ENCODE assay signal across 8 mouse cellular contexts in the genomic region with DNA sequence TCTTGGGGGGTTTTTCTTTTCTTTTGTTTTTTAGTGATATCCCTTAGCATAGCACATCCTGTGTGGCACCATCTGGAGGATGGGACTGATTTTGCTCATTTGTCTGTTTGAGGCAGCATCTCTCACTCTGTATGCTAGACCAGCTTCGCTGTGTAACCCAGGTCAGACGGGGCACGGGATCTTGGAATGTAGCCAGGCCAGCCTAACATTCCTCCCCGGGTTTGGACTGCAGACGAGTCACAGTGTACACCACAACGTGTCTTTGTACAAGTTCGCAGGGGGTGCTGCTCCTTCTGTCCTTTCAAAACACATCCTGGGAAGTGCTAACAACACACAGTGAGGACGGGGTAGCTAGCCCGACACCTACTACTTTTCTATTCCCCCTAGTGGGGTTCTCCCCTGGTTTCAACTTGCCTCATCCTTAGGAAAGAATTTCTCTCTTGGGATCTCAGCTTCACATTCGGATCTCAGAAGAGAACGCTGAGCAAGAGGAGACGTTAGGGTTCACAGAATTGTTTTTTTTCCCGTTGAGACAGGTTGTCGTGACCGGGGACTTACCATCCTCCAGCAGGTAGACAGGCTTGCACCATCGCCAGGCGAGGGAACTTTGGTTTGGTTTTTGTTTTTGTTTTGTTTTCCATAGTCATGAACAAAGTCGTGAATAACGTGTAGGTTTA. TPM values are rescaled to one million over a fixed set of nuclear protein-coding genes. Genes with fewer than 3 reads are reported as not detected.
DNase-seq lines count a peak whose midpoint lies in the region; ATAC-seq and TF ChIP-seq lines count a peak whose summit lies in the region.

No protein-coding gene starts in this region.

- peak overlapping the region; percentile 97 for H3K27ac ChIP-seq in embryonic facial prominence, embryonic 15.5 days (replicated peaks)
- peak overlapping the region; percentile 90 for H3K27ac ChIP-seq in hindbrain, embryonic 14.5 days
- H3K27ac ChIP-seq in liver, adult 2 months (replicated peaks; ENCODE audit: insufficient read depth, low read depth, low read length) = peak overlapping the region; percentile 83

- ATAC-seq in embryonic facial prominence, embryonic 15.5 days (ENCODE audit: insufficient number of reproducible peaks, low FRiP score, low TSS enrichment, low read depth) = no peak
- ATAC-seq in hindbrain, embryonic 14.5 days (ENCODE audit: low FRiP score) = no peak
- no peak for ATAC-seq in granulocyte monocyte progenitor cell, adult 5-6 weeks (replicated peaks; ENCODE audit: poor library complexity, severe bottlenecking)

- H3K9me3 ChIP-seq in embryonic facial prominence, embryonic 15.5 days (replicated peaks) = no peaks in the 10 kb centered on the region
- no peaks in the 10 kb centered on the region for H3K9me3 ChIP-seq in hindbrain, embryonic 14.5 days (ENCODE audit: control insufficient read depth, low read length)

- TF ChIP-seq CTCF in liver, adult 2 months (IDR thresholded peaks at IDR 0.05; ENCODE audit: low read depth, low read length) = no peak

- H3K79me2 ChIP-seq in liver, adult 2 months (ENCODE audit: control insufficient read depth, insufficient read depth, low read length) = peaks cover 16% of the 10 kb centered on the region; the same call in 1 of the 2 replicates

- peak overlapping the region; percentile 69 for H3K4me2 ChIP-seq in embryonic facial prominence, embryonic 15.5 days (replicated peaks)
- peak overlapping the region; percentile 72 for H3K4me2 ChIP-seq in hindbrain, embryonic 14.5 days (replicated peaks)

- no peak for TF ChIP-seq POLR2A in liver, adult 2 months (IDR thresholded peaks at IDR 0.05; ENCODE audit: extremely low read depth, insufficient read depth, low read length)

- WGBS in embryonic facial prominence, embryonic 15.5 days = 0% methylated on average over 19 of the region's 19 CpGs
- WGBS in hindbrain, embryonic 14.5 days = under 1% methylated on average over 19 of the region's 19 CpGs
- under 1% methylated on average over 19 of the region's 19 CpGs for WGBS in liver, adult 2 months

- peak; percentile 31 to 64 for DNase-seq in left cerebral cortex, postnatal 10 days (ENCODE audit: extremely low spot score in 1 of 2, low spot score in 2 of 2)
- DNase-seq in left cerebral cortex, adult 9 months (ENCODE audit: low spot score in 2 of 2) = no peak
- peak; percentile 67 for DNase-seq in NIH3T3 (ENCODE audit: low read depth)
- peak; percentile 47 for DNase-seq in hindbrain, embryonic 14.5 days (ENCODE audit: low spot score)
- peak; percentile 70 for DNase-seq in liver, adult 2 months (ENCODE audit: extremely low read depth, low read depth, low spot score)
- DNase-seq in neural tube, embryonic 10.5 days (ENCODE audit: extremely low spot score, low spot score) = peak; percentile 56

- H3K4me1 ChIP-seq in embryonic facial prominence, embryonic 15.5 days = peaks cover 34% of the 10 kb centered on the region
- H3K4me1 ChIP-seq in hindbrain, embryonic 14.5 days (replicated peaks; ENCODE audit: control insufficient read depth, insufficient read depth, low read length) = peaks cover 22% of the 10 kb centered on the region
- H3K4me1 ChIP-seq in liver, adult 2 months (ENCODE audit: control insufficient read depth, insufficient read depth, low read length) = peaks cover 12% of the 10 kb centered on the region

- H3K36me3 ChIP-seq in embryonic facial prominence, embryonic 15.5 days = peaks cover 21% of the 10 kb centered on the region
- peaks cover 27% of the 10 kb centered on the region for H3K36me3 ChIP-seq in hindbrain, embryonic 14.5 days (replicated peaks; ENCODE audit: control insufficient read depth, insufficient read depth)
- H3K36me3 ChIP-seq in liver, adult 2 months (ENCODE audit: control insufficient read depth, insufficient read depth, low read length) = peaks cover 18% of the 10 kb centered on the region

- no peaks in the 10 kb centered on the region for H3K27me3 ChIP-seq in embryonic facial prominence, embryonic 15.5 days
- H3K27me3 ChIP-seq in hindbrain, embryonic 14.5 days (ENCODE audit: control insufficient read depth, insufficient read depth, low read length) = no peaks in the 10 kb centered on the region
- H3K27me3 ChIP-seq in liver, adult 2 months (ENCODE audit: control insufficient read depth, insufficient read depth, low read length) = no peaks in the 10 kb centered on the region

- peak overlapping the region; percentile 80 for H3K4me3 ChIP-seq in embryonic facial prominence, embryonic 15.5 days (replicated peaks)
- peak overlapping the region; percentile 66 for H3K4me3 ChIP-seq in hindbrain, embryonic 14.5 days (replicated peaks; ENCODE audit: low read length)
- H3K4me3 ChIP-seq in liver, adult 2 months (ENCODE audit: insufficient read depth, low read depth, low read length) = peak overlapping the region; percentile 94

- intact Hi-C loops in left cerebral cortex, postnatal 10 days (cut with DNase I) = no loop called here

- peak overlapping the region; percentile 78 for H3K9ac ChIP-seq in embryonic facial prominence, embryonic 15.5 days
- H3K9ac ChIP-seq in hindbrain, embryonic 14.5 days = peak overlapping the region; percentile 83
- peak overlapping the region; percentile 84 for H3K9ac ChIP-seq in liver, adult 2 months (ENCODE audit: low read depth, low read length)

RNA-seq across cellular contexts. Expression of a gene that starts 0.7 kb away (rescaled TPM):
- total RNA-seq in left cerebral cortex, postnatal 10 days (2021) = 100 to 1,000 TPM; 119 to 121 TPM
- polyA plus RNA-seq in embryonic facial prominence, embryonic 15.5 days (2015; fragmentation: Nextera tagmentation; extraction: Ambion mirVana) = 152 and 160 TPM in 2 replicates
- polyA plus RNA-seq in hindbrain, embryonic 14.5 days (2014; fragmentation: Nextera tagmentation; extraction: Ambion mirVana) = 174 and 176 TPM in 2 replicates
- total RNA-seq in liver, adult 2 months (2014; rRNA removed) = 149 and 196 TPM in 2 replicates
- 122 and 142 TPM in 2 replicates for polyA plus RNA-seq in liver, adult 2 months (2012; rRNA removed)
- total RNA-seq in granulocyte monocyte progenitor cell, adult 5-6 weeks (2014; fragmentation: Nextera tagmentation) = 308 and 310 TPM in 2 replicates
- 250 and 257 TPM in 2 replicates for total RNA-seq in granulocyte monocyte progenitor cell, adult 5-6 weeks (2017)

RNA-seq across cellular contexts. Expression of a gene that starts 4.4 kb away (rescaled TPM):
- total RNA-seq in left cerebral cortex, postnatal 10 days (2021) = 1 to 10 TPM; 2.4 to 3.6 TPM
- 8.4 and 9.7 TPM in 2 replicates for polyA plus RNA-seq in embryonic facial prominence, embryonic 15.5 days (2015; fragmentation: Nextera tagmentation; extraction: Ambion mirVana)
- 4.0 and 5.4 TPM in 2 replicates for polyA plus RNA-seq in hindbrain, embryonic 14.5 days (2014; fragmentation: Nextera tagmentation; extraction: Ambion mirVana)
- 1.1 and 2.1 TPM in 2 replicates for total RNA-seq in liver, adult 2 months (2014; rRNA removed)
- 0.17 and 0.55 TPM in 2 replicates for polyA plus RNA-seq in liver, adult 2 months (2012; rRNA removed)
- 0.43 and 1.1 TPM in 2 replicates for total RNA-seq in granulocyte monocyte progenitor cell, adult 5-6 weeks (2014; fragmentation: Nextera tagmentation)
- total RNA-seq in granulocyte monocyte progenitor cell, adult 5-6 weeks (2017) = 0.41 and 0.47 TPM in 2 replicates

RNA-seq across cellular contexts. Expression of a gene that starts 22.4 kb away (rescaled TPM):
- 1 to 10 TPM; 1.8 to 3.1 TPM for total RNA-seq in left cerebral cortex, postnatal 10 days (2021)
- 51.1 and 51.6 TPM in 2 replicates for polyA plus RNA-seq in embryonic facial prominence, embryonic 15.5 days (2015; fragmentation: Nextera tagmentation; extraction: Ambion mirVana)
- 18.9 and 21.5 TPM in 2 replicates for polyA plus RNA-seq in hindbrain, embryonic 14.5 days (2014; fragmentation: Nextera tagmentation; extraction: Ambion mirVana)
- total RNA-seq in liver, adult 2 months (2014; rRNA removed) = 0.28 and 0.67 TPM in 2 replicates
- polyA plus RNA-seq in liver, adult 2 months (2012; rRNA removed) = 0.65 and 0.77 TPM in 2 replicates
- total RNA-seq in granulocyte monocyte progenitor cell, adult 5-6 weeks (2014; fragmentation: Nextera tagmentation) = 5.3 and 13.0 TPM in 2 replicates
- 11.8 and 13.4 TPM in 2 replicates for total RNA-seq in granulocyte monocyte progenitor cell, adult 5-6 weeks (2017)

RNA-seq across cellular contexts. Expression of a gene that starts 24.8 kb away (rescaled TPM):
- total RNA-seq in left cerebral cortex, postnatal 10 days (2021) = not detected
- 0.52 and 0.56 TPM in 2 replicates for polyA plus RNA-seq in embryonic facial prominence, embryonic 15.5 days (2015; fragmentation: Nextera tagmentation; extraction: Ambion mirVana)
- 0.14 and 0.20 TPM in 2 replicates for polyA plus RNA-seq in hindbrain, embryonic 14.5 days (2014; fragmentation: Nextera tagmentation; extraction: Ambion mirVana)
- 0.09 and 0.13 TPM in 2 replicates for total RNA-seq in liver, adult 2 months (2014; rRNA removed)
- 0.10 and 0.20 TPM in 2 replicates for polyA plus RNA-seq in liver, adult 2 months (2012; rRNA removed)
- total RNA-seq in granulocyte monocyte progenitor cell, adult 5-6 weeks (2014; fragmentation: Nextera tagmentation) = not detected in 2 replicates
- 1.1 and 1.2 TPM in 2 replicates for total RNA-seq in granulocyte monocyte progenitor cell, adult 5-6 weeks (2017)

Comparison
In these comparisons a context has a peak if more than half of its experiments do, and no peak if none do; other contexts are left out.
1. DNase-seq: peak in left cerebral cortex, postnatal 10 days (2 of 2), NIH3T3 (single experiment), hindbrain, embryonic 14.5 days (single experiment), liver, adult 2 months (single experiment) and neural tube, embryonic 10.5 days (single experiment); none in left cerebral cortex, adult 9 months (0 of 2).
2. Peak in every context shown above with its lines, with median percentiles within 50 percentile points of each other: H3K27ac ChIP-seq, H3K4me3 ChIP-seq and H3K9ac ChIP-seq.